Mouse (Mus musculus): Measurements from ENCODE around the gene Upk1a. TPM values are rescaled to one million over a fixed set of nuclear protein-coding genes. Genes with fewer than 3 reads are reported as not detected.

Upk1a gene
- total and polyA plus RNA-seq, 3 experiments: 0.47 to 10.9 (median 1.8) TPM

DNA sequence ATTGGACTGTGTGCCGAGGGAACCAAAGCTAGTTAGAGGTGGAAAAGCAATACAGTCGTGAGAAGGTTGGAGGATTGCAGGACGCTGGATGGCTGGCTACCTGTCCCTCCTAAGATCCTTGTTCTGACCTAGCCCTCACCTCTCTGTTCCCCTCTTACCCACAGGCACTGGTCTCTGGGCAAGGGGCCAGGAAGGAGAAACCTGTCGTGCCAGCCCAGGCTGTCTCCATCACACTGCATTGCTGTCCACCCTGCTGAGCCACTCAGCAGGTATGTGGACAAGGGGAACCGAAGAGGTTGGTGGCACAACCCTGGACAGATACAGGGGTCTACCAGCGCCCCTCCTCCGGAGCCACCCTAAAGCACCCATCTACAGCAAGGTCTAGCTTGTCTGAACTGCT lies 12.0 kb downstream of the Upk1a start:
- H3K9ac ChIP-seq (ENCODE audit: insufficient read depth, low read depth): no peak overlapping the region

GRCm38 (mm10) chr7:30599933-30600353 lies 12.7 kb downstream of the Upk1a start:
- DNase-seq (ENCODE audit: extremely low read depth): no peak
- no peak overlapping the region for H3K4me3 ChIP-seq (replicated peaks in 1 of 3; ENCODE audit: low read depth in 2 of 3, low read length in 2 of 3, poor library complexity in 1 of 3)
- H3K9ac ChIP-seq (ENCODE audit: insufficient read depth, low read depth): no peak overlapping the region
- dilution Hi-C loops (cut with MboI; ENCODE audit: extremely low pct_ligation_motif_present, extremely low pct_unique_long_range_greater_than_20kb, low sequenced_read_pairs): no loop called here
- in situ Hi-C loops (cut with MboI; ENCODE audit: low pct_ligation_motif_present, low pct_unique_long_range_greater_than_20kb, low sequenced_read_pairs): no loop called here
- TF ChIP-seq SMC3 (IDR thresholded peaks at IDR 0.05; ENCODE audit: low read depth, low read length) (no peak), MXI1 (IDR thresholded peaks at IDR 0.05; ENCODE audit: low read depth, low read length) (no peak), GABPA (IDR thresholded peaks at IDR 0.05; ENCODE audit: insufficient replicate concordance, low read depth, low read length) (no peak), EP300 (IDR thresholded peaks at IDR 0.05; ENCODE audit: low read length) (no peak), MAX (IDR thresholded peaks at IDR 0.05; ENCODE audit: low read length) (no peak), USF1 (IDR thresholded peaks at IDR 0.05; ENCODE audit: low read depth, low read length) (no peak), BHLHE40 (IDR thresholded peaks at IDR 0.05; ENCODE audit: low read depth, low read length) (no peak), MEF2A (IDR thresholded peaks at IDR 0.05; ENCODE audit: borderline replicate concordance, low read depth, low read length) (no peak), TCF12 (IDR thresholded peaks at IDR 0.05; ENCODE audit: low read depth, low read length) (no peak), POLR2A (IDR thresholded peaks at IDR 0.05; ENCODE audit: low read depth, low read length) (no peak), ZKSCAN1 (IDR thresholded peaks at IDR 0.05; ENCODE audit: borderline replicate concordance, low read depth, low read length) (no peak), MYC (IDR thresholded peaks at IDR 0.05; ENCODE audit: low read depth, low read length) (no peak), MAZ (IDR thresholded peaks at IDR 0.05; ENCODE audit: low read depth, low read length) (no peak), CHD2 (IDR thresholded peaks at IDR 0.05; ENCODE audit: low read length) (no peak), POLR2AphosphoS2 (IDR thresholded peaks at IDR 0.05; ENCODE audit: low read depth, low read length) (no peak), NELFE (IDR thresholded peaks at IDR 0.05; ENCODE audit: low read depth, low read length) (no peak), ZC3H11A (IDR thresholded peaks at IDR 0.05; ENCODE audit: low read depth, low read length) (no peak), RAD21 (IDR thresholded peaks at IDR 0.05; ENCODE audit: low read depth, low read length) (no peak), ZNF384 (IDR thresholded peaks at IDR 0.05; ENCODE audit: low read depth, low read length) (no peak)
- no peaks in the 10 kb centered on the region for H3K27me3 ChIP-seq (replicated peaks)
- H3K79me2 ChIP-seq (replicated peaks; ENCODE audit: control insufficient read depth, extremely low read depth, insufficient read depth, poor library complexity, severe bottlenecking): peaks cover 5% of the 10 kb centered on the region
- H3K27ac ChIP-seq (ENCODE audit: insufficient read depth, low read depth): no peak overlapping the region
- peaks cover 3% of the 10 kb centered on the region for H3K9me3 ChIP-seq (replicated peaks; ENCODE audit: low read length)
- H3K4me1 ChIP-seq (ENCODE audit: control insufficient read depth in 1 of 2, insufficient read depth in 2 of 2): peaks cover 25 to 32% of the 10 kb centered on the region in 2 experiments
- H3K4me2 ChIP-seq (ENCODE audit: insufficient read depth, low read depth, poor library complexity, severe bottlenecking): no peak overlapping the region
- H3K36me3 ChIP-seq (replicated peaks in 1 of 2; ENCODE audit: control insufficient read depth in 1 of 2, insufficient read depth in 1 of 2, low read length in 1 of 2): peaks cover 0 to 21% of the 10 kb centered on the region in 2 experiments

More for the DNA sequence above, 12.0 kb downstream of the Upk1a start:
- TF ChIP-seq ZNF384 (IDR thresholded peaks at IDR 0.05; ENCODE audit: low read depth, low read length): no peak
- TF ChIP-seq EP300 (IDR thresholded peaks at IDR 0.05; ENCODE audit: low read length): no peak
- TF ChIP-seq NRF1 (IDR thresholded peaks at IDR 0.05; ENCODE audit: low read depth, low read length): no peak
- no peak for TF ChIP-seq KAT2A (IDR thresholded peaks at IDR 0.05; ENCODE audit: insufficient replicate concordance, low read length)
- TF ChIP-seq CHD1 (IDR thresholded peaks at IDR 0.05; ENCODE audit: low read depth, low read length): no peak
- TF ChIP-seq CTCF (conservative IDR thresholded peaks at IDR 0.05 in 1 of 2, IDR thresholded peaks at IDR 0.05 in 1 of 2; ENCODE audit: low read depth in 2 of 2, low read length in 2 of 2): no peak
- TF ChIP-seq USF1 (IDR thresholded peaks at IDR 0.05; ENCODE audit: low read depth, low read length): no peak
- TF ChIP-seq ZC3H11A (IDR thresholded peaks at IDR 0.05; ENCODE audit: low read depth, low read length): no peak
- TF ChIP-seq MXI1 (IDR thresholded peaks at IDR 0.05; ENCODE audit: low read depth, low read length): no peak
- TF ChIP-seq ETS1 (conservative IDR thresholded peaks at IDR 0.05; ENCODE audit: low read depth, low read length): no peak
- TF ChIP-seq NELFE (IDR thresholded peaks at IDR 0.05; ENCODE audit: low read depth, low read length): no peak
- TF ChIP-seq USF2 (conservative IDR thresholded peaks at IDR 0.05; ENCODE audit: low read depth, low read length): no peak
- no peak for TF ChIP-seq ELF1 (IDR thresholded peaks at IDR 0.05; ENCODE audit: low read depth, low read length)
- no peak for TF ChIP-seq POLR2A (IDR thresholded peaks at IDR 0.05; ENCODE audit: low read depth, low read length)
- no peak for TF ChIP-seq UBTF (IDR thresholded peaks at IDR 0.05; ENCODE audit: low read depth, low read length)
- no peak for TF ChIP-seq IRF4 (IDR thresholded peaks at IDR 0.05; ENCODE audit: low read depth, low read length)
- no peak for TF ChIP-seq CHD2 (IDR thresholded peaks at IDR 0.05; ENCODE audit: low read length)
- TF ChIP-seq ZMIZ1 (IDR thresholded peaks at IDR 0.05; ENCODE audit: low read depth, low read length): no peak
- H3K9me3 ChIP-seq (replicated peaks; ENCODE audit: low read length): peaks cover 3% of the 10 kb centered on the region
- no peaks in the 10 kb centered on the region for H3K27me3 ChIP-seq (replicated peaks)
- H3K4me3 ChIP-seq (replicated peaks in 1 of 3; ENCODE audit: low read depth in 2 of 3, low read length in 2 of 3, poor library complexity in 1 of 3): no peak overlapping the region
- DNase-seq (ENCODE audit: extremely low read depth): no peak
- in situ Hi-C loops (cut with MboI; ENCODE audit: low pct_ligation_motif_present, low pct_unique_long_range_greater_than_20kb, low sequenced_read_pairs): no loop called here
- dilution Hi-C loops (cut with MboI; ENCODE audit: extremely low pct_ligation_motif_present, extremely low pct_unique_long_range_greater_than_20kb, low sequenced_read_pairs): no loop called here
- H3K36me3 ChIP-seq (replicated peaks in 1 of 2; ENCODE audit: control insufficient read depth in 1 of 2, insufficient read depth in 1 of 2, low read length in 1 of 2): peaks cover 0 to 22% of the 10 kb centered on the region in 2 experiments
- no peak overlapping the region for H3K4me2 ChIP-seq (ENCODE audit: insufficient read depth, low read depth, poor library complexity, severe bottlenecking)
- no peak overlapping the region for H3K27ac ChIP-seq (ENCODE audit: insufficient read depth, low read depth)
- peaks cover 24 to 29% of the 10 kb centered on the region in 2 experiments for H3K4me1 ChIP-seq (ENCODE audit: control insufficient read depth in 1 of 2, insufficient read depth in 2 of 2)
- peaks cover 5% of the 10 kb centered on the region for H3K79me2 ChIP-seq (replicated peaks; ENCODE audit: control insufficient read depth, extremely low read depth, insufficient read depth, poor library complexity, severe bottlenecking)

Data from CH12.LX (cell line).